Mouse (Mus musculus): Measurements from ENCODE around the gene Zcchc7.

The Zcchc7 gene

GRCm38 (mm10) chr4:44755553-44756133 lies at the start of gene Zcchc7:
TSS of gene Zcchc7 (plus strand) at chr4:44755877.
- DNase-seq (ENCODE audit: low spot score in 2 of 2), result no peak

- no peak for DNase-seq (ENCODE audit: low spot score in 2 of 2)
Observed at GRCm38 (mm10) chr4:44705967-44706366, 49.7 kb upstream of the Zcchc7 start.

- no peak for DNase-seq (ENCODE audit: low spot score in 2 of 2)
Observed at GRCm38 (mm10) chr4:44706865-44707264, 48.8 kb upstream of the Zcchc7 start.

GRCm38 (mm10) chr4:44708311-44708710 lies 47.4 kb upstream of the Zcchc7 start:
- DNase-seq (ENCODE audit: low spot score in 2 of 2), result no peak

GRCm38 (mm10) chr4:44709091-44709695 lies 46.5 kb upstream of the Zcchc7 start:
- no peak for DNase-seq (ENCODE audit: low spot score in 2 of 2)

- no peak for DNase-seq (ENCODE audit: low spot score in 2 of 2)
Observed at GRCm38 (mm10) chr4:44709740-44710700, 45.7 kb upstream of the Zcchc7 start, which contains the start of gene Pax5. TSS of gene Pax5 (minus strand) at chr4:44710487.

GRCm38 (mm10) chr4:44710701-44711097 lies 45.0 kb upstream of the Zcchc7 start:
- DNase-seq (ENCODE audit: low spot score in 2 of 2), result no peak

- no peak for DNase-seq (ENCODE audit: low spot score in 2 of 2)
Observed at GRCm38 (mm10) chr4:44711136-44711900, 44.4 kb upstream of the Zcchc7 start.

GRCm38 (mm10) chr4:44712051-44712700 lies 43.5 kb upstream of the Zcchc7 start:
- DNase-seq (ENCODE audit: low spot score in 2 of 2), result no peak

- no peak for DNase-seq (ENCODE audit: low spot score in 2 of 2)
Observed at GRCm38 (mm10) chr4:44712786-44713553, 42.7 kb upstream of the Zcchc7 start.

GRCm38 (mm10) chr4:44713554-44714051 lies 42.1 kb upstream of the Zcchc7 start:
- no peak for DNase-seq (ENCODE audit: low spot score in 2 of 2)

- DNase-seq (ENCODE audit: low spot score in 2 of 2), result no peak
Observed at GRCm38 (mm10) chr4:44714111-44714621, 41.5 kb upstream of the Zcchc7 start.

- DNase-seq (ENCODE audit: low spot score in 2 of 2), result no peak
Observed at GRCm38 (mm10) chr4:44715621-44716160, 40.0 kb upstream of the Zcchc7 start.

GRCm38 (mm10) chr4:44716391-44716790 lies 39.3 kb upstream of the Zcchc7 start:
- no peak for DNase-seq (ENCODE audit: low spot score in 2 of 2)

- no peak for DNase-seq (ENCODE audit: low spot score in 2 of 2)
Observed at GRCm38 (mm10) chr4:44717676-44718075, 38.0 kb upstream of the Zcchc7 start.

- no peak for DNase-seq (ENCODE audit: low spot score in 2 of 2)
Observed at GRCm38 (mm10) chr4:44720046-44720445, 35.6 kb upstream of the Zcchc7 start.

- DNase-seq (ENCODE audit: low spot score in 2 of 2), result no peak
Observed at GRCm38 (mm10) chr4:44721237-44721636, 34.4 kb upstream of the Zcchc7 start.

- DNase-seq (ENCODE audit: low spot score in 2 of 2), result no peak
Observed at GRCm38 (mm10) chr4:44740471-44740870, 15.2 kb upstream of the Zcchc7 start.

GRCm38 (mm10) chr4:44756134-44756951 lies 666 bp downstream of the Zcchc7 start:
- peak; percentile 86 to 94 for DNase-seq (ENCODE audit: low spot score in 2 of 2)
